Mouse (Mus musculus): ENCODE results near the gene Ftl1. TPM values are rescaled to one million over a fixed set of nuclear protein-coding genes. Genes with fewer than 3 reads are reported as not detected.

Gene Ftl1
- polyA plus RNA-seq, 1 experiment from 2014 or later = 5,628 TPM

DNA sequence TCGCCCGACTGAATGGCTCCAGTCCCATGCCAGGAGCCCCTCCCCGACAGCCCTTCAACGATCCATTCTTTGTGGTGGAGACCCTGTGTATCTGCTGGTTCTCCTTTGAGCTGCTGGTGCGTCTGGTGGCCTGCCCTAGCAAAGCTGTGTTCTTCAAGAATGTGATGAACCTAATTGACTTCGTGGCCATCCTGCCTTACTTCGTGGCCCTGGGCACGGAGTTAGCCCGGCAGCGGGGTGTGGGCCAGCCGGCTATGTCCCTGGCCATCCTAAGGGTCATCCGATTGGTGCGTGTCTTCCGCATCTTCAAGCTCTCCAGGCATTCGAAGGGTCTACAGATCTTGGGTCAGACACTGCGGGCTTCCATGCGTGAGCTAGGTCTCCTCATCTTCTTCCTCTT is 50.7 kb downstream of the Ftl1 start:
- 86% methylated on average over 17 of the region's 17 CpGs for WGBS
- ATAC-seq (ENCODE audit: low FRiP score, low TSS enrichment) = no peak
- Histone ChIP-seq H3K9ac (replicated peaks; ENCODE audit: low read length) (no peak overlapping the region), H3K4me1 (ENCODE audit: insufficient read depth, low read length) (peaks cover 22% of the 10 kb centered on the region), H3K9me3 (ENCODE audit: low read length) (no peaks in the 10 kb centered on the region), H3K27me3 (ENCODE audit: insufficient read depth, low read length) (peaks cover 80% of the 10 kb centered on the region), H3K27ac (ENCODE audit: low read length) (no peak overlapping the region), H3K4me2 (replicated peaks; ENCODE audit: low read depth, low read length) (no peak overlapping the region), H3K4me3 (ENCODE audit: low read length) (no peak overlapping the region), H3K36me3 (ENCODE audit: insufficient read depth, low read length) (no peaks in the 10 kb centered on the region)

DNA sequence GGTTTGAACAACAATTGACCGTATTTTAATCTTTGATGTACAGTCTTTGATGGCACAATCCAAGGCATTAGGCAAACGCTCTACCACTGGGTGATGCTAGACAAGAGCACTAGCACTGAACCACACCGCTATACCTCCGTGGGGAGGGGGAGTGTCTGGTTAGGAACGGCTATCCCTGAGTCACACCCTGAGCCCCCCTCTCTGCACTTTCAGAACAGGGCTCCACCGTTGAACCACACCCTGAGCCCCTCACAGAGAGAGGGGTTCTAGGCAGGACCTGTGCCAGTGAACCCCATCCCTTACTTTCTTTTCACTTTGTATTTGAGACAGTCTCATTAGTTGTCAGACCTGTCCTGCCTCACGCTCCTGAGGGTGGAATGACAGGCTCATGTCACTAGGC is 51.3 kb downstream of the Ftl1 start:
- Histone ChIP-seq H3K36me3 (ENCODE audit: insufficient read depth, low read length) (no peaks in the 10 kb centered on the region), H3K9me3 (ENCODE audit: low read length) (no peaks in the 10 kb centered on the region), H3K27me3 (ENCODE audit: insufficient read depth, low read length) (peaks cover 75% of the 10 kb centered on the region), H3K4me2 (replicated peaks; ENCODE audit: low read depth, low read length) (no peak overlapping the region), H3K4me1 (ENCODE audit: insufficient read depth, low read length) (peaks cover 17% of the 10 kb centered on the region), H3K4me3 (ENCODE audit: low read length) (no peak overlapping the region), H3K9ac (replicated peaks; ENCODE audit: low read length) (no peak overlapping the region), H3K27ac (ENCODE audit: low read length) (no peak overlapping the region)
- WGBS = 72% methylated on average over 7 of the region's 7 CpGs
- no peak for ATAC-seq (ENCODE audit: low FRiP score, low TSS enrichment)

Small RNAs within 50 kb of the gene (microRNA-seq; reads per million reads assigned to microRNA genes)
- gene Gm22133 = 0.47 reads per million

Other genes with a start within 250 kb of the Ftl1 start
- 0.78 TPM in 1 of 2 replicates, not detected in the other for gene Dkkl1, start 247.7 kb downstream of the Ftl1 start, polyA plus RNA-seq (2015; fragmentation: Nextera tagmentation; extraction: Ambion mirVana)
- gene Tead2, start 244.1 kb downstream of the Ftl1 start, polyA plus RNA-seq (2015; fragmentation: Nextera tagmentation; extraction: Ambion mirVana) = 195 and 203 TPM in 2 replicates
- gene Cd37, start 220.8 kb downstream of the Ftl1 start, polyA plus RNA-seq (2015; fragmentation: Nextera tagmentation; extraction: Ambion mirVana) = 1.0 and 1.1 TPM in 2 replicates
- 0.28 and 0.30 TPM in 2 replicates for gene Slc6a16, start 218.8 kb downstream of the Ftl1 start, polyA plus RNA-seq (2015; fragmentation: Nextera tagmentation; extraction: Ambion mirVana)
- gene Slc6a21, start 182.4 kb downstream of the Ftl1 start, polyA plus RNA-seq (2015; fragmentation: Nextera tagmentation; extraction: Ambion mirVana) = not detected in 2 replicates
- 22.3 and 23.6 TPM in 2 replicates for gene Trpm4, start 126.1 kb downstream of the Ftl1 start, polyA plus RNA-seq (2015; fragmentation: Nextera tagmentation; extraction: Ambion mirVana)
- 1.7 and 1.8 TPM in 2 replicates for gene Hrc, start 124.6 kb downstream of the Ftl1 start, polyA plus RNA-seq (2015; fragmentation: Nextera tagmentation; extraction: Ambion mirVana)
- gene Ppfia3, start 92.9 kb downstream of the Ftl1 start, polyA plus RNA-seq (2015; fragmentation: Nextera tagmentation; extraction: Ambion mirVana) = 5.1 and 6.3 TPM in 2 replicates
- 1.7 and 1.9 TPM in 2 replicates for gene Lin7b, start 89.3 kb downstream of the Ftl1 start, polyA plus RNA-seq (2015; fragmentation: Nextera tagmentation; extraction: Ambion mirVana)
- 211 and 227 TPM in 2 replicates for gene Snrnp70, start 64.1 kb downstream of the Ftl1 start, polyA plus RNA-seq (2015; fragmentation: Nextera tagmentation; extraction: Ambion mirVana)
- gene Kcna7, start 54.2 kb downstream of the Ftl1 start, polyA plus RNA-seq (2015; fragmentation: Nextera tagmentation; extraction: Ambion mirVana) = not detected in 2 replicates
- gene Ntf5, start 46.2 kb downstream of the Ftl1 start, polyA plus RNA-seq (2015; fragmentation: Nextera tagmentation; extraction: Ambion mirVana) = 1.5 and 1.6 TPM in 2 replicates
- gene Lhb, start 39.1 kb downstream of the Ftl1 start, polyA plus RNA-seq (2015; fragmentation: Nextera tagmentation; extraction: Ambion mirVana) = not detected in 2 replicates
- 51.1 and 51.7 TPM in 2 replicates for gene Gys1, start 25.0 kb downstream of the Ftl1 start, polyA plus RNA-seq (2015; fragmentation: Nextera tagmentation; extraction: Ambion mirVana)
- 164 and 173 TPM in 2 replicates for gene Ruvbl2, start 21.8 kb downstream of the Ftl1 start, polyA plus RNA-seq (2015; fragmentation: Nextera tagmentation; extraction: Ambion mirVana)
- 172 and 182 TPM in 2 replicates for gene Bax, start 7.0 kb upstream of the Ftl1 start, polyA plus RNA-seq (2015; fragmentation: Nextera tagmentation; extraction: Ambion mirVana)
- 0.80 and 1.1 TPM in 2 replicates for gene Tulp2, start 22.0 kb upstream of the Ftl1 start, polyA plus RNA-seq (2015; fragmentation: Nextera tagmentation; extraction: Ambion mirVana)
- not detected in 2 replicates for gene Gm45808, start 26.9 kb upstream of the Ftl1 start, polyA plus RNA-seq (2015; fragmentation: Nextera tagmentation; extraction: Ambion mirVana)
- gene Dhdh, start 28.9 kb upstream of the Ftl1 start, polyA plus RNA-seq (2015; fragmentation: Nextera tagmentation; extraction: Ambion mirVana) = 2.4 and 3.3 TPM in 2 replicates
- gene Nucb1, start 50.5 kb upstream of the Ftl1 start, polyA plus RNA-seq (2015; fragmentation: Nextera tagmentation; extraction: Ambion mirVana) = 295 and 299 TPM in 2 replicates
- gene Ppp1r15a, start 66.4 kb upstream of the Ftl1 start, polyA plus RNA-seq (2015; fragmentation: Nextera tagmentation; extraction: Ambion mirVana) = 24.3 and 24.8 TPM in 2 replicates
- gene Plekha4, start 66.4 kb upstream of the Ftl1 start, polyA plus RNA-seq (2015; fragmentation: Nextera tagmentation; extraction: Ambion mirVana) = 4.4 and 5.3 TPM in 2 replicates
- gene Hsd17b14, start 95.0 kb upstream of the Ftl1 start, polyA plus RNA-seq (2015; fragmentation: Nextera tagmentation; extraction: Ambion mirVana) = 13.5 and 15.5 TPM in 2 replicates
- 87.9 and 93.2 TPM in 2 replicates for gene Bcat2, start 110.3 kb upstream of the Ftl1 start, polyA plus RNA-seq (2015; fragmentation: Nextera tagmentation; extraction: Ambion mirVana)
- gene Fgf21, start 155.6 kb upstream of the Ftl1 start, polyA plus RNA-seq (2015; fragmentation: Nextera tagmentation; extraction: Ambion mirVana) = not detected in 2 replicates
- 0.27 and 0.32 TPM in 2 replicates for gene Fut1, start 157.4 kb upstream of the Ftl1 start, polyA plus RNA-seq (2015; fragmentation: Nextera tagmentation; extraction: Ambion mirVana)
- gene Izumo1, start 161.9 kb upstream of the Ftl1 start, polyA plus RNA-seq (2015; fragmentation: Nextera tagmentation; extraction: Ambion mirVana) = 0.13 and 0.14 TPM in 2 replicates
- 11.6 and 13.0 TPM in 2 replicates for gene Rasip1, start 167.6 kb upstream of the Ftl1 start, polyA plus RNA-seq (2015; fragmentation: Nextera tagmentation; extraction: Ambion mirVana)
- gene Mamstr, start 180.1 kb upstream of the Ftl1 start, polyA plus RNA-seq (2015; fragmentation: Nextera tagmentation; extraction: Ambion mirVana) = 8.0 and 9.0 TPM in 2 replicates
- 0.32 and 0.57 TPM in 2 replicates for gene Fut2, start 206.5 kb upstream of the Ftl1 start, polyA plus RNA-seq (2015; fragmentation: Nextera tagmentation; extraction: Ambion mirVana)
- gene Ntn5, start 224.1 kb upstream of the Ftl1 start, polyA plus RNA-seq (2015; fragmentation: Nextera tagmentation; extraction: Ambion mirVana) = 0.18 and 0.29 TPM in 2 replicates
- 0.22 and 0.24 TPM in 2 replicates for gene Sec1, start 234.5 kb upstream of the Ftl1 start, polyA plus RNA-seq (2015; fragmentation: Nextera tagmentation; extraction: Ambion mirVana)
- gene Car11, start 240.0 kb upstream of the Ftl1 start, polyA plus RNA-seq (2015; fragmentation: Nextera tagmentation; extraction: Ambion mirVana) = 10.7 and 11.6 TPM in 2 replicates
- 4.1 and 4.3 TPM in 2 replicates for gene Dbp, start 245.2 kb upstream of the Ftl1 start, polyA plus RNA-seq (2015; fragmentation: Nextera tagmentation; extraction: Ambion mirVana)

Data from kidney, embryonic 16.5 days (tissue).